Mouse (Mus musculus) MEL (cell line): ENCODE measurements around the gene Ndufa11. TPM values are rescaled to one million over a fixed set of nuclear protein-coding genes. Genes with fewer than 3 reads are reported as not detected.
A peak's percentile ranks its signal among the peaks of the same experiment; 100 is the strongest.

Experiments used
- DNase-seq: peaks from one replicate; pipeline ENCODE4 v3.0.0; 2011; ENCODE audit warnings: low read depth, low spot score
- H3K27ac ChIP-seq: 2 replicates; pipeline ENCODE4 v1.5.1; 2012; ENCODE audit warnings: low read depth, mild to moderate bottlenecking, control low read depth, low read length, moderate library complexity; ENCODE audit not compliant: control insufficient read depth
- H3K27me3 ChIP-seq, 2 experiments: fragments of 150-350 bp in 1 of 2; sonication (generic) in 1 of 2; 2 replicates each; pipeline ENCODE4 v1.6.1; 2012; ENCODE audit warnings: low read length in 2 of 2, mild to moderate bottlenecking in 2 of 2, improper control_type of control experiment in 1 of 2, moderate library complexity in 1 of 2; ENCODE audit not compliant: insufficient read depth in 2 of 2, control insufficient read depth in 1 of 2
- H3K36me3 ChIP-seq, 2 experiments: 2 replicates each; pipeline ENCODE4 v1.6.1; 2012 to 2014; ENCODE audit warnings: low read length in 2 of 2, improper control_type of control experiment in 1 of 2, inconsistent platforms in 1 of 2, mild to moderate bottlenecking in 1 of 2; ENCODE audit not compliant: insufficient read depth in 2 of 2, control insufficient read depth in 1 of 2
- H3K4me1 ChIP-seq, 2 experiments: fragments of 150-350 bp in 1 of 2; sonication (generic) in 1 of 2; 2 replicates each; pipeline ENCODE4 v1.6.1; 2012; ENCODE audit warnings: low read length in 2 of 2, improper control_type of control experiment in 1 of 2, mild to moderate bottlenecking in 1 of 2; ENCODE audit not compliant: insufficient read depth in 2 of 2, control insufficient read depth in 1 of 2
- H3K4me3 ChIP-seq, 2 experiments: fragments of 150-350 bp in 1 of 2; sonication (generic) in 1 of 2; 2 replicates each; pipeline ENCODE4 v1.5.1; 2012; ENCODE audit warnings: low read depth in 2 of 2, low read length in 2 of 2, mild to moderate bottlenecking in 2 of 2, moderate library complexity in 2 of 2, control low read depth in 1 of 2, improper control_type of control experiment in 1 of 2; ENCODE audit not compliant: control insufficient read depth in 1 of 2, insufficient read depth in 1 of 2
- H3K79me2 ChIP-seq: 2 replicates; pipeline ENCODE4 v1.6.1; 2012; ENCODE audit warnings: mild to moderate bottlenecking, low read length, moderate library complexity; ENCODE audit not compliant: control insufficient read depth, poor library complexity, insufficient read depth
- H3K9ac ChIP-seq: 2 replicates; pipeline ENCODE4 v1.6.1; 2012; ENCODE audit warnings: low read depth, mild to moderate bottlenecking, control low read depth, low read length, moderate library complexity; ENCODE audit not compliant: control insufficient read depth, poor library complexity, severe bottlenecking
- H3K9me3 ChIP-seq: fragments of 150-350 bp; sonication (generic); replicated peaks from 2 replicates; pipeline ENCODE4 v1.6.1; 2012; ENCODE audit warnings: mild to moderate bottlenecking, low read length, improper control_type of control experiment, moderate library complexity; ENCODE audit not compliant: insufficient read depth
- BHLHE40 ChIP-seq: IDR thresholded peaks from 2 replicates; pipeline ENCODE4 v1.6.1; 2012; ENCODE audit warnings: low read depth, mild to moderate bottlenecking, inconsistent platforms, low read length, improper control_type of control experiment, borderline replicate concordance
- CHD1 ChIP-seq: IDR thresholded peaks from 2 replicates; pipeline ENCODE4 v1.6.1; 2012; ENCODE audit warnings: low read depth, mild to moderate bottlenecking, inconsistent platforms, low read length, improper control_type of control experiment
- CHD2 ChIP-seq: IDR thresholded peaks from 2 replicates; pipeline ENCODE4 v1.6.1; 2011; ENCODE audit warnings: low read length, improper control_type of control experiment
- CTCF ChIP-seq, 3 experiments: IDR thresholded peaks in 2 of 3; conservative IDR thresholded peaks in 1 of 3; 2 replicates each; pipeline ENCODE4 v1.5.1; 2011 to 2012; ENCODE audit warnings: low read length in 3 of 3, low read depth in 2 of 3, mild to moderate bottlenecking in 2 of 3, improper control_type of control experiment in 1 of 3, inconsistent platforms in 1 of 3, mixed read lengths in 1 of 3, moderate library complexity in 1 of 3; ENCODE audit not compliant: control insufficient read depth in 1 of 3, insufficient read depth in 1 of 3, poor library complexity in 1 of 3, severe bottlenecking in 1 of 3
- E2F4 ChIP-seq: IDR thresholded peaks from 2 replicates; pipeline ENCODE4 v1.6.1; 2011; ENCODE audit warnings: low read depth, low read length, improper control_type of control experiment, borderline replicate concordance
- ELF1 ChIP-seq: IDR thresholded peaks from 2 replicates; pipeline ENCODE4 v1.6.1; 2014; ENCODE audit warnings: low read depth, mild to moderate bottlenecking, inconsistent platforms, low read length, improper control_type of control experiment, moderate library complexity
- EP300 ChIP-seq, 2 experiments: IDR thresholded peaks; 2 replicates each; pipeline ENCODE4 v1.6.1; 2011; ENCODE audit warnings: improper control_type of control experiment in 2 of 2, low read length in 2 of 2, low read depth in 1 of 2, mild to moderate bottlenecking in 1 of 2
- ETS1 ChIP-seq: IDR thresholded peaks from 2 replicates; pipeline ENCODE4 v1.6.1; 2012; ENCODE audit warnings: low read depth, mild to moderate bottlenecking, inconsistent platforms, low read length, improper control_type of control experiment, moderate library complexity
- GABPA ChIP-seq: IDR thresholded peaks from 2 replicates; pipeline ENCODE4 v1.6.1; 2012; ENCODE audit warnings: low read depth, mild to moderate bottlenecking, inconsistent platforms, low read length, improper control_type of control experiment, moderate library complexity
- GATA1 ChIP-seq: IDR thresholded peaks from 2 replicates; pipeline ENCODE4 v1.6.1; 2011; ENCODE audit warnings: low read depth, low read length, improper control_type of control experiment
- HCFC1 ChIP-seq: IDR thresholded peaks from 2 replicates; pipeline ENCODE4 v1.6.1; 2012; ENCODE audit warnings: low read depth, mild to moderate bottlenecking, inconsistent platforms, low read length, improper control_type of control experiment, moderate library complexity
- KAT2A ChIP-seq: conservative IDR thresholded peaks from 2 replicates; pipeline ENCODE4 v1.6.1; 2012; ENCODE audit warnings: low read depth, low read length, improper control_type of control experiment, inconsistent platforms
- MAX ChIP-seq: IDR thresholded peaks from 2 replicates; pipeline ENCODE4 v1.6.1; 2011; ENCODE audit warnings: low read length, improper control_type of control experiment
- MAZ ChIP-seq: IDR thresholded peaks from 2 replicates; pipeline ENCODE4 v1.6.1; 2012; ENCODE audit warnings: low read depth, mild to moderate bottlenecking, inconsistent platforms, low read length, improper control_type of control experiment
- MEF2A ChIP-seq: IDR thresholded peaks from 2 replicates; pipeline ENCODE4 v1.6.1; 2014; ENCODE audit warnings: low read depth, mild to moderate bottlenecking, inconsistent platforms, low read length, improper control_type of control experiment; ENCODE audit not compliant: poor library complexity, insufficient replicate concordance, severe bottlenecking; ENCODE audit errors: extremely low read depth
- MXI1 ChIP-seq: IDR thresholded peaks from 2 replicates; pipeline ENCODE4 v1.6.1; 2011; ENCODE audit warnings: mild to moderate bottlenecking, low read depth, low read length, improper control_type of control experiment
- MYB ChIP-seq: IDR thresholded peaks from 2 replicates; pipeline ENCODE4 v1.6.1; 2011; ENCODE audit warnings: mild to moderate bottlenecking, low read depth, low read length, improper control_type of control experiment
- MYC ChIP-seq: IDR thresholded peaks from 2 replicates; pipeline ENCODE4 v1.6.1; 2011; ENCODE audit warnings: low read depth, mild to moderate bottlenecking, low read length, improper control_type of control experiment, moderate library complexity
- NELFE ChIP-seq: IDR thresholded peaks from 2 replicates; pipeline ENCODE4 v1.6.1; 2011; ENCODE audit warnings: low read depth, low read length, improper control_type of control experiment
- POLR2A ChIP-seq, 2 experiments: IDR thresholded peaks; 2 replicates each; pipeline ENCODE4 v1.6.1; 2011 to 2012; ENCODE audit warnings: low read length in 2 of 2, mild to moderate bottlenecking in 2 of 2, control low read depth in 1 of 2, improper control_type of control experiment in 1 of 2, low read depth in 1 of 2, moderate library complexity in 1 of 2; ENCODE audit not compliant: control insufficient read depth in 1 of 2, insufficient read depth in 1 of 2, poor library complexity in 1 of 2
- POLR2AphosphoS5 ChIP-seq: IDR thresholded peaks from 2 replicates; pipeline ENCODE4 v1.6.1; 2012; ENCODE audit warnings: low read depth, borderline replicate concordance, mild to moderate bottlenecking, inconsistent platforms, low read length, moderate library complexity, mixed read lengths
- RAD21 ChIP-seq: IDR thresholded peaks from 2 replicates; pipeline ENCODE4 v1.6.1; 2011; ENCODE audit warnings: mild to moderate bottlenecking, low read depth, low read length, improper control_type of control experiment
- RCOR1 ChIP-seq: IDR thresholded peaks from 2 replicates; pipeline ENCODE4 v1.6.1; 2012; ENCODE audit warnings: low read depth, mild to moderate bottlenecking, inconsistent platforms, low read length, improper control_type of control experiment
- SIN3A ChIP-seq: IDR thresholded peaks from 2 replicates; pipeline ENCODE4 v1.6.1; 2012; ENCODE audit warnings: low read length, improper control_type of control experiment, inconsistent platforms
- SMC3 ChIP-seq: IDR thresholded peaks from 2 replicates; pipeline ENCODE4 v1.6.1; 2011; ENCODE audit warnings: low read depth, low read length, improper control_type of control experiment
- TAL1 ChIP-seq: IDR thresholded peaks from 2 replicates; pipeline ENCODE4 v1.6.1; 2012; ENCODE audit warnings: mild to moderate bottlenecking, inconsistent platforms, low read length, moderate library complexity, mixed read lengths
- TBP ChIP-seq: IDR thresholded peaks from 2 replicates; pipeline ENCODE4 v1.8.0; 2011; ENCODE audit warnings: low read depth, low read length, improper control_type of control experiment
- TCF12 ChIP-seq: IDR thresholded peaks from 2 replicates; pipeline ENCODE4 v1.6.1; 2014; ENCODE audit warnings: low read depth, mild to moderate bottlenecking, inconsistent platforms, low read length, improper control_type of control experiment, moderate library complexity
- UBTF ChIP-seq: IDR thresholded peaks from 2 replicates; pipeline ENCODE4 v1.6.1; 2012; ENCODE audit warnings: low read depth, mild to moderate bottlenecking, inconsistent platforms, low read length, improper control_type of control experiment, moderate library complexity, borderline replicate concordance; ENCODE audit not compliant: insufficient read depth
- USF1 ChIP-seq: IDR thresholded peaks from 2 replicates; pipeline ENCODE4 v1.6.1; 2014; ENCODE audit warnings: low read depth, mild to moderate bottlenecking, inconsistent platforms, low read length, improper control_type of control experiment, moderate library complexity
- ZC3H11A ChIP-seq: IDR thresholded peaks from 2 replicates; pipeline ENCODE4 v1.6.1; 2012; ENCODE audit warnings: low read depth, mild to moderate bottlenecking, inconsistent platforms, low read length, improper control_type of control experiment
- ZKSCAN1 ChIP-seq: IDR thresholded peaks from 2 replicates; pipeline ENCODE4 v1.6.1; 2012; ENCODE audit warnings: low read depth, mild to moderate bottlenecking, inconsistent platforms, low read length, improper control_type of control experiment, moderate library complexity
- ZMIZ1 ChIP-seq: IDR thresholded peaks from 2 replicates; pipeline ENCODE4 v1.6.1; 2012; ENCODE audit warnings: low read depth, mild to moderate bottlenecking, inconsistent platforms, low read length, improper control_type of control experiment, moderate library complexity
- ZNF384 ChIP-seq: IDR thresholded peaks from 2 replicates; pipeline ENCODE4 v1.6.1; 2012; ENCODE audit warnings: low read depth, mild to moderate bottlenecking, inconsistent platforms, low read length, improper control_type of control experiment
- polyA plus RNA-seq, 2 experiments: library from polyadenylated mRNA; stranded (reverse) in 1 of 2; unstranded in 1 of 2; fragments of >175 nt in 1 of 2; fragments of >200 nt in 1 of 2; gene quantifications; 2 replicates each; pipeline versions ENCODE4 v1.2.1 to v1.2.4; 2012; ENCODE audit warnings: low replicate concordance in 2 of 2, low read depth in 1 of 2; ENCODE audit not compliant: insufficient read length in 2 of 2, insufficient read depth in 1 of 2, missing spikeins in 1 of 2
- total RNA-seq: library from RNA; depleted of rRNA; stranded (reverse); fragments of 300-350 nt; gene quantifications from 2 replicates; pipeline ENCODE4 v1.2.3, GENCODE M21; 2012

Gene Ndufa11
- total and polyA plus RNA-seq, 3 experiments, result 249 to 351 TPM; not detected in 1

GRCm38 (mm10) chr17:56762769-56763731 is 45.5 kb downstream of the Ndufa11 start:
- Histone ChIP-seq H3K4me3 (peak overlapping the region; percentile 35 to 43), H3K9me3 (no peaks in the 10 kb centered on the region), H3K4me1 (peaks cover 0 to 28% of the 10 kb centered on the region in 2 experiments; a peak in 3 of 4 replicates), H3K79me2 (peaks cover 14% of the 10 kb centered on the region), H3K27ac (peak overlapping the region; percentile 87), H3K9ac (peak overlapping the region; percentile 59), H3K27me3 (no peaks in the 10 kb centered on the region), H3K36me3 (peaks cover 0 to 9% of the 10 kb centered on the region in 2 experiments; a peak in 2 of 4 replicates)
- DNase-seq, result peak; percentile 98
- peak; percentile 72; the same call in 1 of the 2 replicates for TF ChIP-seq E2F4
- TF ChIP-seq MAZ, result peak; percentile 72; the same call in 1 of the 2 replicates
- no peak for TF ChIP-seq CHD2
- TF ChIP-seq HCFC1, result peak; percentile 75
- peak; percentile 53 to 65; a peak in 3 of 4 replicates for TF ChIP-seq EP300 (IDR thresholded peaks at IDR 0.05; ENCODE audit: low read depth in 1 of 2, low read length in 2 of 2)
- TF ChIP-seq ZC3H11A, result peak; percentile 38
- no peak for TF ChIP-seq UBTF
- TF ChIP-seq MYC, result peak; percentile 83
- TF ChIP-seq GATA1, result peak; percentile 75
- TF ChIP-seq BHLHE40, result peak; percentile 57; the same call in 1 of the 2 replicates
- no peak; the same call in none of the 2 replicates for TF ChIP-seq KAT2A
- no peak for TF ChIP-seq TBP
- peak; percentile 79 for TF ChIP-seq ZKSCAN1
- peak; percentile 41 for TF ChIP-seq SMC3
- TF ChIP-seq SIN3A, result peak; percentile 91
- 0 out of 2 replicates have a peak, but pooled peaks have one; percentile 8 for TF ChIP-seq ZNF384
- TF ChIP-seq RAD21, result peak; percentile 43
- peak; percentile 75 for TF ChIP-seq TCF12
- TF ChIP-seq CHD1, result 0 out of 2 replicates have a peak, but pooled peaks have one; percentile 33
- TF ChIP-seq TAL1, result 0 out of 2 replicates have a peak, but pooled peaks have one; percentile 14
- peak; percentile 28 to 64; a peak in 2 of 4 replicates for TF ChIP-seq POLR2A (IDR thresholded peaks at IDR 0.05; ENCODE audit: control insufficient read depth in 1 of 2, insufficient read depth in 1 of 2, low read depth in 1 of 2, low read length in 2 of 2, poor library complexity in 1 of 2)
- no peak for TF ChIP-seq GABPA
- TF ChIP-seq MAX, result peak; percentile 72
- no peak for TF ChIP-seq ZMIZ1
- peak; percentile 69 for TF ChIP-seq MYB
- TF ChIP-seq ETS1, result peak; percentile 65
- peak; percentile 41 for TF ChIP-seq NELFE
- TF ChIP-seq ELF1, result peak; percentile 67
- TF ChIP-seq RCOR1, result peak; percentile 39; the same call in 1 of the 2 replicates
- TF ChIP-seq CTCF (IDR thresholded peaks at IDR 0.05 in 2 of 3, conservative IDR thresholded peaks at IDR 0.05 in 1 of 3; ENCODE audit: control insufficient read depth in 1 of 3, insufficient read depth in 1 of 3, low read depth in 2 of 3, low read length in 3 of 3, poor library complexity in 1 of 3, severe bottlenecking in 1 of 3), result peak; percentile 68 to 100 (median 96)
- no peak for TF ChIP-seq MEF2A
- 0 out of 2 replicates have a peak, but pooled peaks have one; percentile 4 for TF ChIP-seq USF1
- peak; percentile 77 for TF ChIP-seq MXI1
- 0 out of 2 replicates have a peak, but pooled peaks have one; percentile 52 for TF ChIP-seq POLR2AphosphoS5
